Mouse (Mus musculus) left cerebral cortex, postnatal 25 days (tissue): ENCODE data around the gene Mta1. TPM values are rescaled to one million over a fixed set of nuclear protein-coding genes. Genes with fewer than 3 reads are reported as not detected.

ENCODE experiments used
- DNase-seq, 2 experiments: peaks; one replicate each; pipeline ENCODE4 v3.0.0; 2022; ENCODE audit warnings: low spot score in 2 of 2, mixed read lengths in 1 of 2
- intact Hi-C: fragments of 180-260 bp; cut with DNase I; formaldehyde crosslinking; loops from one replicate; pipeline ENCODE4 v1.15.1; 2025
- microRNA-seq, 2 experiments: library from miRNA; unstranded; fragments of <30 nt; microRNA quantifications; one replicate each; pipeline ENCODE4 v1.2.0; 2022
- total RNA-seq, 2 experiments: library from RNA; stranded (reverse); gene quantifications; 2 replicates each; pipeline ENCODE4 v1.2.3; 2021

The Mta1 gene
- total RNA-seq, 2 experiments from 2014 or later: 76.7 to 82.7 TPM

GRCm38 (mm10) chr12:113157002-113157401, 58.9 kb downstream of the Mta1 start:
- no peak for DNase-seq
- intact Hi-C loops: loop anchor here (5.0 kb wide), 1 partner anchor 155 kb away; the partner anchor contains the start of gene Brf1

- intact Hi-C loops: loop anchor here (5.0 kb wide), 1 partner anchor 155 kb away; the partner anchor contains the start of gene Brf1
- no peak for DNase-seq
Measured at GRCm38 (mm10) chr12:113157521-113157920, 59.4 kb downstream of the Mta1 start.

- intact Hi-C loops: loop anchor here (5.0 kb wide), 1 partner anchor 156 kb away; the partner anchor contains the start of gene Brf1
- DNase-seq: no peak
Measured at GRCm38 (mm10) chr12:113157971-113158370, 59.9 kb downstream of the Mta1 start.

GRCm38 (mm10) chr12:113163561-113164006, 65.5 kb downstream of the Mta1 start:
- peak in 1 of 2 experiments; percentile 61 for DNase-seq
- intact Hi-C loops: loop anchor here (2.0 kb wide), 1 partner anchor 21 kb away; the partner anchor contains the start of gene Tmem121

GRCm38 (mm10) chr12:113168031-113168536, 70.0 kb downstream of the Mta1 start:
- intact Hi-C loops: no loop called here

GRCm38 (mm10) chr12:113176960-113177725, 79.1 kb downstream of the Mta1 start:
- DNase-seq: no peak
- intact Hi-C loops: no loop called here

More at GRCm38 (mm10) chr12:113168031-113168536, 70.0 kb downstream of the Mta1 start:
- no peak for DNase-seq

GRCm38 (mm10) chr12:113181020-113181419, 82.9 kb downstream of the Mta1 start:
- intact Hi-C loops: no loop called here

GRCm38 (mm10) chr12:113184945-113185344, 86.9 kb downstream of the Mta1 start:
- no peak for DNase-seq
- intact Hi-C loops: loop anchor here (2.0 kb wide), 1 partner anchor 20 kb away; no protein-coding TSS in a partner anchor

More at GRCm38 (mm10) chr12:113181020-113181419, 82.9 kb downstream of the Mta1 start:
- no peak for DNase-seq

- DNase-seq: peak in 1 of 2 experiments; percentile 38
- intact Hi-C loops: loop anchor here (2.0 kb wide), 1 partner anchor 21 kb away; no protein-coding TSS in a partner anchor
Measured at GRCm38 (mm10) chr12:113185442-113186291, 87.6 kb downstream of the Mta1 start, which contains the start of gene Tmem121. Gene Tmem121 (plus strand): TSS chr12:113185930.

- no peak for DNase-seq
- intact Hi-C loops: loop anchor here (1.0 kb wide), 1 partner anchor 40 kb away; the partner anchor contains the start of gene Crip1
Measured at GRCm38 (mm10) chr12:113186326-113187010, 88.4 kb downstream of the Mta1 start.

Small RNA genes lying within 50 kb of the gene (microRNA-seq; reads per million reads assigned to microRNA genes)
- gene Gm44471: 0 reads per million in 2 experiments

Other genes with a start within 250 kb of the Mta1 start
- gene Gpr132, start 230.1 kb upstream of the Mta1 start, total RNA-seq: not detected
- 10 to 100 TPM; 50.1 to 55.1 TPM for gene Jag2, start 168.5 kb upstream of the Mta1 start, total RNA-seq
- 10 to 100 TPM; 10.8 to 11.5 TPM for gene Nudt14, start 156.2 kb upstream of the Mta1 start, total RNA-seq
- 10 to 100 TPM; 55.9 to 60.9 TPM for gene Btbd6, start 121.8 kb upstream of the Mta1 start, total RNA-seq
- gene Brf1, start 97.6 kb upstream of the Mta1 start, total RNA-seq: 10 to 100 TPM; 45.0 to 50.4 TPM
- gene Pacs2, start 83.8 kb upstream of the Mta1 start, total RNA-seq: 10 to 100 TPM; 63.3 to 79.9 TPM
- under 1 TPM in 1 of 2 experiments, not detected in 1; 0.44 TPM for gene Tex22, start 23.8 kb upstream of the Mta1 start, total RNA-seq
- gene Crip2, start 42.0 kb downstream of the Mta1 start, total RNA-seq: 100 to 1,000 TPM; 160 to 161 TPM
- gene Crip1, start 48.0 kb downstream of the Mta1 start, total RNA-seq: 10 to 100 TPM; 12.4 to 15.2 TPM
- 1 to 10 TPM; 1.4 to 1.8 TPM for gene Tedc1, start 58.1 kb downstream of the Mta1 start, total RNA-seq
- gene Tmem121, start 87.7 kb downstream of the Mta1 start, total RNA-seq: 10 to 100 TPM; 26.3 to 29.6 TPM